Mouse (Mus musculus): ENCODE measurements around the gene Apoa2. TPM values are rescaled to one million over a fixed set of nuclear protein-coding genes. Genes with fewer than 3 reads are reported as not detected.

Gene Apoa2
- polyA plus RNA-seq (2015; fragmentation: Nextera tagmentation; extraction: Ambion mirVana) = 5.4 and 10.5 TPM in 2 replicates

GRCm38 (mm10) chr1:171224857-171225256 lies at the start of gene Apoa2:
Gene Apoa2 (plus strand): TSS chr1:171225054.

GRCm38 (mm10) chr1:171195887-171196397 lies 28.9 kb upstream of the Apoa2 start, which contains the start of gene Pcp4l1:
Gene Pcp4l1 (minus strand): TSS chr1:171196268.

GRCm38 (mm10) chr1:171213801-171214496 lies 10.9 kb upstream of the Apoa2 start, which contains the start of gene Nr1i3:
Gene Nr1i3 (plus strand): TSS chr1:171213970.

GRCm38 (mm10) chr1:171222238-171223155 lies 2.4 kb upstream of the Apoa2 start, which contains the start of gene Tomm40l:
Gene Tomm40l (minus strand): TSS chr1:171222514.

GRCm38 (mm10) chr1:171234126-171234525 lies 9.3 kb downstream of the Apoa2 start, which contains the start of gene Fcer1g:
Gene Fcer1g (minus strand): TSS chr1:171234365.

GRCm38 (mm10) chr1:171249913-171250600 lies 25.2 kb downstream of the Apoa2 start, which contains the start of gene Adamts4:
Gene Adamts4 (plus strand): TSS chr1:171250421.

GRCm38 (mm10) chr1:171250680-171251593 lies 26.1 kb downstream of the Apoa2 start, which contains the start of gene Ndufs2:
Gene Ndufs2 (minus strand): TSS chr1:171251388.

GRCm38 (mm10) chr1:171269848-171270572 lies 45.2 kb downstream of the Apoa2 start, which contains the start of gene B4galt3:
Gene B4galt3 (plus strand): TSS chr1:171270328.

Other genes with a start within 250 kb of the Apoa2 start
- gene Fcgr2b, start 248.5 kb upstream of the Apoa2 start, polyA plus RNA-seq (2015; fragmentation: Nextera tagmentation; extraction: Ambion mirVana) = 8.8 and 14.5 TPM in 2 replicates
- gene Fcgr4, start 206.1 kb upstream of the Apoa2 start, polyA plus RNA-seq (2015; fragmentation: Nextera tagmentation; extraction: Ambion mirVana) = 10.4 and 13.2 TPM in 2 replicates
- 54.2 and 78.2 TPM in 2 replicates for gene Fcgr3, start 160.1 kb upstream of the Apoa2 start, polyA plus RNA-seq (2015; fragmentation: Nextera tagmentation; extraction: Ambion mirVana)
- 1.5 and 2.0 TPM in 2 replicates for gene Cfap126, start 111.1 kb upstream of the Apoa2 start, polyA plus RNA-seq (2015; fragmentation: Nextera tagmentation; extraction: Ambion mirVana)
- 133 and 137 TPM in 2 replicates for gene Sdhc, start 74.5 kb upstream of the Apoa2 start, polyA plus RNA-seq (2015; fragmentation: Nextera tagmentation; extraction: Ambion mirVana)
- gene Mpz, start 74.3 kb upstream of the Apoa2 start, polyA plus RNA-seq (2015; fragmentation: Nextera tagmentation; extraction: Ambion mirVana) = 0.06 TPM in 1 of 2 replicates, not detected in the other
- gene Pcp4l1, start 28.8 kb upstream of the Apoa2 start, polyA plus RNA-seq (2015; fragmentation: Nextera tagmentation; extraction: Ambion mirVana) = 4.2 and 6.1 TPM in 2 replicates
- 0.04 and 0.23 TPM in 2 replicates for gene Nr1i3, start 11.1 kb upstream of the Apoa2 start, polyA plus RNA-seq (2015; fragmentation: Nextera tagmentation; extraction: Ambion mirVana)
- 13.0 and 14.5 TPM in 2 replicates for gene Tomm40l, start 2.5 kb upstream of the Apoa2 start, polyA plus RNA-seq (2015; fragmentation: Nextera tagmentation; extraction: Ambion mirVana)
- gene Fcer1g, start 9.3 kb downstream of the Apoa2 start, polyA plus RNA-seq (2015; fragmentation: Nextera tagmentation; extraction: Ambion mirVana) = 259 and 395 TPM in 2 replicates
- gene Adamts4, start 25.4 kb downstream of the Apoa2 start, polyA plus RNA-seq (2015; fragmentation: Nextera tagmentation; extraction: Ambion mirVana) = 2.1 and 3.0 TPM in 2 replicates
- gene Ndufs2, start 26.3 kb downstream of the Apoa2 start, polyA plus RNA-seq (2015; fragmentation: Nextera tagmentation; extraction: Ambion mirVana) = 120 and 129 TPM in 2 replicates
- 39.0 and 44.1 TPM in 2 replicates for gene B4galt3, start 45.3 kb downstream of the Apoa2 start, polyA plus RNA-seq (2015; fragmentation: Nextera tagmentation; extraction: Ambion mirVana)
- gene Ppox, start 56.1 kb downstream of the Apoa2 start, polyA plus RNA-seq (2015; fragmentation: Nextera tagmentation; extraction: Ambion mirVana) = 146 and 167 TPM in 2 replicates
- gene Usp21, start 62.9 kb downstream of the Apoa2 start, polyA plus RNA-seq (2015; fragmentation: Nextera tagmentation; extraction: Ambion mirVana) = 34.0 and 36.2 TPM in 2 replicates
- 62.2 and 65.2 TPM in 2 replicates for gene Ufc1, start 70.0 kb downstream of the Apoa2 start, polyA plus RNA-seq (2015; fragmentation: Nextera tagmentation; extraction: Ambion mirVana)
- 21.7 and 22.4 TPM in 2 replicates for gene Dedd, start 104.1 kb downstream of the Apoa2 start, polyA plus RNA-seq (2015; fragmentation: Nextera tagmentation; extraction: Ambion mirVana)
- gene Nit1, start 120.6 kb downstream of the Apoa2 start, polyA plus RNA-seq (2015; fragmentation: Nextera tagmentation; extraction: Ambion mirVana) = 17.3 and 21.0 TPM in 2 replicates
- gene Pfdn2, start 120.6 kb downstream of the Apoa2 start, polyA plus RNA-seq (2015; fragmentation: Nextera tagmentation; extraction: Ambion mirVana) = 63.8 and 71.4 TPM in 2 replicates
- gene Klhdc9, start 135.7 kb downstream of the Apoa2 start, polyA plus RNA-seq (2015; fragmentation: Nextera tagmentation; extraction: Ambion mirVana) = 0.49 and 0.56 TPM in 2 replicates
- gene Nectin4, start 145.0 kb downstream of the Apoa2 start, polyA plus RNA-seq (2015; fragmentation: Nextera tagmentation; extraction: Ambion mirVana) = 0.30 and 0.41 TPM in 2 replicates
- 14.1 and 20.7 TPM in 2 replicates for gene Arhgap30, start 163.9 kb downstream of the Apoa2 start, polyA plus RNA-seq (2015; fragmentation: Nextera tagmentation; extraction: Ambion mirVana)
- 36.7 and 42.8 TPM in 2 replicates for gene Usf1, start 186.3 kb downstream of the Apoa2 start, polyA plus RNA-seq (2015; fragmentation: Nextera tagmentation; extraction: Ambion mirVana)
- gene Tstd1, start 193.8 kb downstream of the Apoa2 start, polyA plus RNA-seq (2015; fragmentation: Nextera tagmentation; extraction: Ambion mirVana) = 2.8 and 4.4 TPM in 2 replicates
- gene F11r, start 212.5 kb downstream of the Apoa2 start, polyA plus RNA-seq (2015; fragmentation: Nextera tagmentation; extraction: Ambion mirVana) = 24.5 and 31.5 TPM in 2 replicates